Mouse (Mus musculus): ENCODE results near the gene Actr3b. TPM values are rescaled to one million over a fixed set of nuclear protein-coding genes. Genes with fewer than 3 reads are reported as not detected.

The Actr3b gene
- polyA plus RNA-seq, 2 experiments, result 0.22 to 0.71 TPM

- TF ChIP-seq EP300 (IDR thresholded peaks at IDR 0.05; ENCODE audit: low read depth) (no peak), CTCF (IDR thresholded peaks at IDR 0.05; ENCODE audit: low read depth) (peak; percentile 63)
- DNase-seq (ENCODE audit: low read depth in 3 of 3, low spot score in 3 of 3) (peak in 1 of 3 experiments; percentile 1), ATAC-seq (ENCODE audit: insufficient read depth) (no peak)
- Histone ChIP-seq H3K4me3 (ENCODE audit: insufficient read depth in 1 of 2, low read depth in 2 of 2, low read length in 2 of 2) (no peak overlapping the region), H3K9me3 (ENCODE audit: control insufficient read depth, low read length) (no peaks in the 10 kb centered on the region), H3K9ac (replicated peaks) (no peak overlapping the region), H3K4me2 (ENCODE audit: low read depth) (no peak overlapping the region), H3K27ac (no peak overlapping the region), H3K4me1 (replicated peaks; ENCODE audit: control insufficient read depth in 2 of 2, insufficient read depth in 2 of 2, low read length in 1 of 2) (no peaks in the 10 kb centered on the region), H3K36me3 (replicated peaks; ENCODE audit: control insufficient read depth, insufficient read depth, low read depth) (no peaks in the 10 kb centered on the region), H3K27me3 (ENCODE audit: control insufficient read depth, insufficient read depth, low read length) (no peaks in the 10 kb centered on the region)
- 44% methylated on average over 9 of the region's 9 CpGs for WGBS (ENCODE audit: insufficient replicate concordance)
Observed at GRCm38 (mm10) chr5:25848058-25848457, 88.3 kb downstream of the Actr3b start.

GRCm38 (mm10) chr5:25866201-25866600 is 106.4 kb downstream of the Actr3b start:
- Histone ChIP-seq H3K27ac (no peak overlapping the region), H3K9me3 (ENCODE audit: control insufficient read depth, low read length) (no peaks in the 10 kb centered on the region), H3K27me3 (ENCODE audit: control insufficient read depth, insufficient read depth, low read length) (no peaks in the 10 kb centered on the region), H3K4me3 (ENCODE audit: insufficient read depth in 1 of 2, low read depth in 2 of 2, low read length in 2 of 2) (no peak overlapping the region), H3K4me2 (ENCODE audit: low read depth) (no peak overlapping the region), H3K9ac (replicated peaks) (no peak overlapping the region), H3K4me1 (replicated peaks; ENCODE audit: control insufficient read depth in 2 of 2, insufficient read depth in 2 of 2, low read length in 1 of 2) (no peaks in the 10 kb centered on the region), H3K36me3 (replicated peaks; ENCODE audit: control insufficient read depth, insufficient read depth, low read depth) (no peaks in the 10 kb centered on the region)
- TF ChIP-seq EP300 (IDR thresholded peaks at IDR 0.05; ENCODE audit: low read depth) (no peak), CTCF (IDR thresholded peaks at IDR 0.05; ENCODE audit: low read depth) (no peak)
- 27% methylated on average over 3 of the region's 3 CpGs for WGBS (ENCODE audit: insufficient replicate concordance)
- ATAC-seq (ENCODE audit: insufficient read depth) (no peak), DNase-seq (ENCODE audit: low read depth in 3 of 3, low spot score in 3 of 3) (no peak)

GRCm38 (mm10) chr5:25869880-25870279 is 110.1 kb downstream of the Actr3b start:
- no peaks in the 10 kb centered on the region for H3K27me3 ChIP-seq (ENCODE audit: control insufficient read depth, insufficient read depth, low read length)
- TF ChIP-seq EP300 (IDR thresholded peaks at IDR 0.05; ENCODE audit: low read depth) (no peak), CTCF (IDR thresholded peaks at IDR 0.05; ENCODE audit: low read depth) (no peak)
- no peak overlapping the region for H3K9ac ChIP-seq (replicated peaks)
- H3K36me3 ChIP-seq (replicated peaks; ENCODE audit: control insufficient read depth, insufficient read depth, low read depth), result no peaks in the 10 kb centered on the region
- H3K4me1 ChIP-seq (replicated peaks; ENCODE audit: control insufficient read depth in 2 of 2, insufficient read depth in 2 of 2, low read length in 1 of 2), result no peaks in the 10 kb centered on the region
- H3K9me3 ChIP-seq (ENCODE audit: control insufficient read depth, low read length), result no peaks in the 10 kb centered on the region
- no peak overlapping the region for H3K27ac ChIP-seq
- H3K4me2 ChIP-seq (ENCODE audit: low read depth), result no peak overlapping the region
- H3K4me3 ChIP-seq (ENCODE audit: insufficient read depth in 1 of 2, low read depth in 2 of 2, low read length in 2 of 2), result no peak overlapping the region
- WGBS (ENCODE audit: insufficient replicate concordance), result 61% methylated on average over 8 of the region's 8 CpGs
- ATAC-seq (ENCODE audit: insufficient read depth), result no peak
- no peak for DNase-seq (ENCODE audit: low read depth in 3 of 3, low spot score in 3 of 3)

DNA sequence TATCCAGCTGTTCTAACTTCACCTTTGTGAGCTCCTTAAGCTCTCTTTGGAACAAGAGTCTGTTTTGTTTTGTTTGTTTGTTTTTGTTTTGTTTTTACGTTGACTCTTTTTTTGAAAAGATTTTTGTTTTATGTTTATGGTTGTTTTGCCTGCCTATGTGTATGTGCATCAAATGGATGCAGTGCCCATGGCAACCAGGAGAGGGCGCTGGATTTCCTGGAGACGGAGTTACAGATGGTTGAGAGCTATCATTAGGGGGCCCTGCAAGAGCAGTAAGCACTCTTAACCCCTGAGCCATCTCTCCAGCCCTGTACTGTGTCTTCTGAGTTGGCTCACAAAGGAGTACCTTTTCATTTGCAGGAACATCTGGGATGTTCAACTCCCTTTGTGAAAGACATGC is 110.8 kb downstream of the Actr3b start:
- no peak for DNase-seq (ENCODE audit: low read depth in 3 of 3, low spot score in 3 of 3)
- H3K4me3 ChIP-seq (ENCODE audit: insufficient read depth in 1 of 2, low read depth in 2 of 2, low read length in 2 of 2), result no peak overlapping the region
- no peaks in the 10 kb centered on the region for H3K9me3 ChIP-seq (ENCODE audit: control insufficient read depth, low read length)
- ATAC-seq (ENCODE audit: insufficient read depth), result no peak
- H3K27me3 ChIP-seq (ENCODE audit: control insufficient read depth, insufficient read depth, low read length), result no peaks in the 10 kb centered on the region
- TF ChIP-seq EP300 (IDR thresholded peaks at IDR 0.05; ENCODE audit: low read depth) (no peak), CTCF (IDR thresholded peaks at IDR 0.05; ENCODE audit: low read depth) (no peak; the same call in 1 of the 2 replicates)
- H3K9ac ChIP-seq (replicated peaks), result no peak overlapping the region
- H3K36me3 ChIP-seq (replicated peaks; ENCODE audit: control insufficient read depth, insufficient read depth, low read depth), result no peaks in the 10 kb centered on the region
- no peak overlapping the region for H3K4me2 ChIP-seq (ENCODE audit: low read depth)
- H3K4me1 ChIP-seq (replicated peaks; ENCODE audit: control insufficient read depth in 2 of 2, insufficient read depth in 2 of 2, low read length in 1 of 2), result no peaks in the 10 kb centered on the region
- 34% methylated on average over 3 of the region's 3 CpGs for WGBS (ENCODE audit: insufficient replicate concordance)
- no peak overlapping the region for H3K27ac ChIP-seq

GRCm38 (mm10) chr5:25871342-25872023 is 111.7 kb downstream of the Actr3b start:
- H3K27ac ChIP-seq, result no peak overlapping the region
- no peaks in the 10 kb centered on the region for H3K36me3 ChIP-seq (replicated peaks; ENCODE audit: control insufficient read depth, insufficient read depth, low read depth)
- H3K9me3 ChIP-seq (ENCODE audit: control insufficient read depth, low read length), result no peaks in the 10 kb centered on the region
- 72% methylated on average over 12 of the region's 12 CpGs for WGBS (ENCODE audit: insufficient replicate concordance)
- DNase-seq (ENCODE audit: low read depth in 3 of 3, low spot score in 3 of 3) (no peak), ATAC-seq (ENCODE audit: insufficient read depth) (no peak)
- no peak for TF ChIP-seq EP300 (IDR thresholded peaks at IDR 0.05; ENCODE audit: low read depth)
- no peak for TF ChIP-seq CTCF (IDR thresholded peaks at IDR 0.05; ENCODE audit: low read depth)
- no peak overlapping the region for H3K4me3 ChIP-seq (ENCODE audit: insufficient read depth in 1 of 2, low read depth in 2 of 2, low read length in 2 of 2)
- no peak overlapping the region for H3K9ac ChIP-seq (replicated peaks)
- H3K4me2 ChIP-seq (ENCODE audit: low read depth), result no peak overlapping the region
- H3K27me3 ChIP-seq (ENCODE audit: control insufficient read depth, insufficient read depth, low read length), result no peaks in the 10 kb centered on the region
- H3K4me1 ChIP-seq (replicated peaks; ENCODE audit: control insufficient read depth in 2 of 2, insufficient read depth in 2 of 2, low read length in 1 of 2), result no peaks in the 10 kb centered on the region
